Mouse (Mus musculus) lung, postnatal 0 days (tissue): Measurements from ENCODE around the gene Ago4.
"Not testable (repeated sequence)": the region's sequence is repeated elsewhere in the genome, so short reads cannot be mapped to it uniquely, and the experiment has no call there.

ENCODE experiments used
- CTCF ChIP-seq: IDR thresholded peaks from 2 replicates; pipeline ENCODE4 v1.5.1; 2016; ENCODE audit warnings: antibody characterized with exemption, mild to moderate bottlenecking
- EP300 ChIP-seq: IDR thresholded peaks from 2 replicates; pipeline ENCODE4 v1.6.1; 2016; ENCODE audit warnings: antibody characterized with exemption, mild to moderate bottlenecking, control low read depth

- TF ChIP-seq CTCF, EP300: not testable (repeated sequence)
Measured at GRCm38 (mm10) chr4:126535631-126536030, 2.4 kb upstream of the Ago4 start.
